Mouse (Mus musculus): ENCODE data around the gene Stxbp3. TPM values are rescaled to one million over a fixed set of nuclear protein-coding genes. Genes with fewer than 3 reads are reported as not detected.
"Not testable (repeated sequence)": the region's sequence is repeated elsewhere in the genome, so short reads cannot be mapped to it uniquely, and the experiment has no call there.

Stxbp3 gene
- polyA plus RNA-seq, 1 experiment, result 21.5 TPM

GRCm38 (mm10) chr3:108850506-108850905, 10.2 kb upstream of the Stxbp3 start:
- 0 out of 2 replicates have a peak overlapping the region, but pooled peaks have one; percentile 60 for H3K27ac ChIP-seq (replicated peaks; ENCODE audit: low read depth, low read length)
- 0 out of 2 replicates have a peak, but pooled peaks cover 3% of the 10 kb centered on the region for H3K4me1 ChIP-seq (ENCODE audit: control insufficient read depth, insufficient read depth, insufficient read length, low read length)
- H3K4me3 ChIP-seq (ENCODE audit: insufficient read depth, low read depth, low read length), result no peak overlapping the region

GRCm38 (mm10) chr3:108846616-108847015, 6.3 kb upstream of the Stxbp3 start:
- no peak overlapping the region for H3K27ac ChIP-seq (replicated peaks; ENCODE audit: low read depth, low read length)
- H3K4me1 ChIP-seq (ENCODE audit: control insufficient read depth, insufficient read depth, insufficient read length, low read length), result no peaks in the 10 kb centered on the region
- no peak overlapping the region for H3K4me3 ChIP-seq (ENCODE audit: insufficient read depth, low read depth, low read length)

GRCm38 (mm10) chr3:108844521-108844920, 4.2 kb upstream of the Stxbp3 start:
- Histone ChIP-seq H3K4me3 (ENCODE audit: insufficient read depth, low read depth, low read length) (no peak overlapping the region), H3K4me1 (ENCODE audit: control insufficient read depth, insufficient read depth, insufficient read length, low read length) (no peaks in the 10 kb centered on the region), H3K27ac (replicated peaks; ENCODE audit: low read depth, low read length) (no peak overlapping the region)

GRCm38 (mm10) chr3:108844026-108844425, 3.7 kb upstream of the Stxbp3 start:
- Histone ChIP-seq H3K27ac (replicated peaks; ENCODE audit: low read depth, low read length) (no peak overlapping the region), H3K4me3 (ENCODE audit: insufficient read depth, low read depth, low read length) (no peak overlapping the region), H3K4me1 (ENCODE audit: control insufficient read depth, insufficient read depth, insufficient read length, low read length) (no peaks in the 10 kb centered on the region)

- Histone ChIP-seq H3K4me3 (ENCODE audit: insufficient read depth, low read depth, low read length) (no peak overlapping the region), H3K27ac (replicated peaks; ENCODE audit: low read depth, low read length) (no peak overlapping the region)
These were observed 359 bp upstream of the Stxbp3 start for GRCm38 (mm10) chr3:108840716-108841054.

GRCm38 (mm10) chr3:108839647-108839999, 703 bp downstream of the Stxbp3 start:
- Histone ChIP-seq H3K4me3 (ENCODE audit: insufficient read depth, low read depth, low read length) (peak overlapping the region; percentile 90), H3K4me1 (ENCODE audit: control insufficient read depth, insufficient read depth, insufficient read length, low read length) (no peaks in the 10 kb centered on the region; the same call in 1 of the 2 replicates), H3K27ac (replicated peaks; ENCODE audit: low read depth, low read length) (peak overlapping the region; percentile 93)

More at GRCm38 (mm10) chr3:108840716-108841054, 359 bp upstream of the Stxbp3 start:
- H3K4me1 ChIP-seq (ENCODE audit: control insufficient read depth, insufficient read depth, insufficient read length, low read length), result no peaks in the 10 kb centered on the region; the same call in 1 of the 2 replicates

- Histone ChIP-seq H3K4me1 (ENCODE audit: control insufficient read depth, insufficient read depth, insufficient read length, low read length) (no peaks in the 10 kb centered on the region; the same call in 1 of the 2 replicates), H3K27ac (replicated peaks; ENCODE audit: low read depth, low read length) (no peak overlapping the region), H3K4me3 (ENCODE audit: insufficient read depth, low read depth, low read length) (no peak overlapping the region)
These were observed 1.3 kb downstream of the Stxbp3 start for GRCm38 (mm10) chr3:108838980-108839379.

GRCm38 (mm10) chr3:108836931-108837330, 3.4 kb downstream of the Stxbp3 start:
- H3K4me3 ChIP-seq (ENCODE audit: insufficient read depth, low read depth, low read length), result no peak overlapping the region
- no peaks in the 10 kb centered on the region; the same call in 1 of the 2 replicates for H3K4me1 ChIP-seq (ENCODE audit: control insufficient read depth, insufficient read depth, insufficient read length, low read length)
- H3K27ac ChIP-seq (replicated peaks; ENCODE audit: low read depth, low read length), result no peak overlapping the region

GRCm38 (mm10) chr3:108833717-108834116, 6.6 kb downstream of the Stxbp3 start:
- H3K27ac ChIP-seq (replicated peaks; ENCODE audit: low read depth, low read length); H3K4me1 ChIP-seq (ENCODE audit: control insufficient read depth, insufficient read depth, insufficient read length, low read length); H3K4me3 ChIP-seq (ENCODE audit: insufficient read depth, low read depth, low read length): not testable (repeated sequence)

- Histone ChIP-seq H3K4me3 (ENCODE audit: insufficient read depth, low read depth, low read length) (no peak overlapping the region), H3K4me1 (ENCODE audit: control insufficient read depth, insufficient read depth, insufficient read length, low read length) (peaks cover 9% of the 10 kb centered on the region), H3K27ac (replicated peaks; ENCODE audit: low read depth, low read length) (no peak overlapping the region)
These were observed 8.6 kb downstream of the Stxbp3 start for GRCm38 (mm10) chr3:108831750-108832149.

- peaks cover 9% of the 10 kb centered on the region for H3K4me1 ChIP-seq (ENCODE audit: control insufficient read depth, insufficient read depth, insufficient read length, low read length)
- H3K4me3 ChIP-seq (ENCODE audit: insufficient read depth, low read depth, low read length), result no peak overlapping the region
- no peak overlapping the region for H3K27ac ChIP-seq (replicated peaks; ENCODE audit: low read depth, low read length)
These were observed 9.8 kb downstream of the Stxbp3 start for GRCm38 (mm10) chr3:108830493-108830892.

GRCm38 (mm10) chr3:108815631-108816030, 24.7 kb downstream of the Stxbp3 start:
- H3K4me1 ChIP-seq (ENCODE audit: control insufficient read depth, insufficient read depth, insufficient read length, low read length), result no peaks in the 10 kb centered on the region
- H3K4me3 ChIP-seq (ENCODE audit: insufficient read depth, low read depth, low read length), result no peak overlapping the region
- no peak overlapping the region for H3K27ac ChIP-seq (replicated peaks; ENCODE audit: low read depth, low read length)

GRCm38 (mm10) chr3:108810747-108811263, 29.5 kb downstream of the Stxbp3 start:
- Histone ChIP-seq H3K27ac (replicated peaks; ENCODE audit: low read depth, low read length) (no peak overlapping the region), H3K4me3 (ENCODE audit: insufficient read depth, low read depth, low read length) (no peak overlapping the region), H3K4me1 (ENCODE audit: control insufficient read depth, insufficient read depth, insufficient read length, low read length) (no peaks in the 10 kb centered on the region)

- H3K4me1 ChIP-seq (ENCODE audit: control insufficient read depth, insufficient read depth, insufficient read length, low read length), result no peaks in the 10 kb centered on the region
- H3K4me3 ChIP-seq (ENCODE audit: insufficient read depth, low read depth, low read length), result no peak overlapping the region
- no peak overlapping the region for H3K27ac ChIP-seq (replicated peaks; ENCODE audit: low read depth, low read length)
These were observed 34.7 kb downstream of the Stxbp3 start for GRCm38 (mm10) chr3:108805622-108806021.

- Histone ChIP-seq H3K4me3 (ENCODE audit: insufficient read depth, low read depth, low read length) (no peak overlapping the region), H3K4me1 (ENCODE audit: control insufficient read depth, insufficient read depth, insufficient read length, low read length) (no peaks in the 10 kb centered on the region), H3K27ac (replicated peaks; ENCODE audit: low read depth, low read length) (no peak overlapping the region)
These were observed 42.0 kb downstream of the Stxbp3 start for GRCm38 (mm10) chr3:108798375-108798774.

GRCm38 (mm10) chr3:108797723-108798122, 42.6 kb downstream of the Stxbp3 start:
- Histone ChIP-seq H3K4me3 (ENCODE audit: insufficient read depth, low read depth, low read length) (no peak overlapping the region), H3K27ac (replicated peaks; ENCODE audit: low read depth, low read length) (no peak overlapping the region), H3K4me1 (ENCODE audit: control insufficient read depth, insufficient read depth, insufficient read length, low read length) (no peaks in the 10 kb centered on the region)

All from brown adipose tissue, adult 24 weeks (tissue).